Mouse (Mus musculus): ENCODE data around the gene Leng8. TPM values are rescaled to one million over a fixed set of nuclear protein-coding genes. Genes with fewer than 3 reads are reported as not detected.
A peak's percentile ranks its signal among the peaks of the same experiment; 100 is the strongest.

Leng8 gene
- 59.1 and 64.4 TPM in 2 replicates for polyA plus RNA-seq (2015; fragmentation: Nextera tagmentation; extraction: Ambion mirVana)

GRCm38 (mm10) chr7:4136771-4137531 lies at the start of gene Leng8:
Leng8 (plus strand) TSS chr7:4137039.
- Histone ChIP-seq H3K27ac (peak within 1 kb of the TSS; percentile 90), H3K9me3 (no peaks in the 10 kb centered on the region), H3K4me3 (peak within 1 kb of the TSS; percentile 90), H3K4me2 (replicated peaks) (peak within 1 kb of the TSS; percentile 94), H3K9ac (peak within 1 kb of the TSS; percentile 88), H3K27me3 (no peaks in the 10 kb centered on the region), H3K36me3 (peaks cover 37% of the 10 kb centered on the region), H3K4me1 (peaks cover 16% of the 10 kb centered on the region)
- peak; percentile 99 for ATAC-seq (ENCODE audit: low FRiP score, low read depth)
- under 1% methylated on average over 54 of the region's 78 CpGs for WGBS

DNA sequence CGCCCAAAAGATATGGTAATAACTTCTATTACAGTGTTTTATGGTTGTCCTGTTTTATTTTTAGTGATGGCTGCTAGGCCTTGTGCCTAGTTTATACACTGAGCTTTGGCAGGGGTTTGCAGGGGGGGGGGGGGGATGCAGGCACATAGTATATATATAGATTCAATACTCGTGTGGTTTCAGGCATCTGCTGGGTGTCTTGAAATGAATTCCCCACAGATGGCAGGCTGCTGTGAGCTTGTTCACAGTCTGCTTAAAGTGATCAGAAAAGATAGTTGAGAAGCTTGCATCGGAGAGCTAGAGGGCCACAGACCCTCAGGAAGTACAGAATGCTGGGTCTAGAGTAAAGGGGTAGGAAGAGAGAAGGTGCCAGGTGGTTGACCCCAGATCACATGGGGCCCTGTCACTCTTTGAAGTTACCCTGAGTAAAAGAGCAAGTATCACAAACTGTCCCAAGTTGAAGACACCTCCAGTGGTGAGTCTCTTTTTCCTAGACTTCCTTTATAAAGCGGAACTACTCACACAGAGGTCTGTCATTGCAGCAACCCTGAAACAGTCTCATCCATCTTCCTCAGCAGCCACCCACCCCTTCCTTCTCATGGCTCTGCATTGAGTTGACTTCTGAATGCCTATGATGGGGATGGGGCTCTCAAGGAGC lies 49.5 kb upstream of the Leng8 start:
- Histone ChIP-seq H3K9me3 (no peaks in the 10 kb centered on the region), H3K36me3 (no peaks in the 10 kb centered on the region), H3K4me3 (no peak overlapping the region), H3K9ac (no peak overlapping the region), H3K27ac (no peak overlapping the region), H3K27me3 (no peaks in the 10 kb centered on the region), H3K4me2 (replicated peaks) (no peak overlapping the region), H3K4me1 (no peaks in the 10 kb centered on the region)
- WGBS = 75% methylated on average over 4 of the region's 4 CpGs
- no peak for ATAC-seq (ENCODE audit: low FRiP score, low read depth)

GRCm38 (mm10) chr7:4087896-4088480 lies 48.9 kb upstream of the Leng8 start:
- Histone ChIP-seq H3K27me3 (no peaks in the 10 kb centered on the region), H3K9me3 (no peaks in the 10 kb centered on the region), H3K4me3 (no peak overlapping the region), H3K27ac (no peak overlapping the region), H3K36me3 (no peaks in the 10 kb centered on the region), H3K4me2 (replicated peaks) (no peak overlapping the region), H3K4me1 (no peaks in the 10 kb centered on the region), H3K9ac (no peak overlapping the region)
- ATAC-seq (ENCODE audit: low FRiP score, low read depth) = no peak
- WGBS = 79% methylated on average over 6 of the region's 6 CpGs

- ATAC-seq (ENCODE audit: low FRiP score, low read depth) = no peak
- H3K27ac ChIP-seq = no peak overlapping the region
- no peak overlapping the region for H3K4me2 ChIP-seq (replicated peaks)
- WGBS = 71% methylated on average over 2 of the region's 2 CpGs
- H3K36me3 ChIP-seq = no peaks in the 10 kb centered on the region
- H3K9ac ChIP-seq = no peak overlapping the region
- no peaks in the 10 kb centered on the region for H3K27me3 ChIP-seq
- H3K4me1 ChIP-seq = no peaks in the 10 kb centered on the region
- no peak overlapping the region for H3K4me3 ChIP-seq
- no peaks in the 10 kb centered on the region for H3K9me3 ChIP-seq
These were observed 48.2 kb upstream of the Leng8 start for GRCm38 (mm10) chr7:4088679-4089078.

DNA sequence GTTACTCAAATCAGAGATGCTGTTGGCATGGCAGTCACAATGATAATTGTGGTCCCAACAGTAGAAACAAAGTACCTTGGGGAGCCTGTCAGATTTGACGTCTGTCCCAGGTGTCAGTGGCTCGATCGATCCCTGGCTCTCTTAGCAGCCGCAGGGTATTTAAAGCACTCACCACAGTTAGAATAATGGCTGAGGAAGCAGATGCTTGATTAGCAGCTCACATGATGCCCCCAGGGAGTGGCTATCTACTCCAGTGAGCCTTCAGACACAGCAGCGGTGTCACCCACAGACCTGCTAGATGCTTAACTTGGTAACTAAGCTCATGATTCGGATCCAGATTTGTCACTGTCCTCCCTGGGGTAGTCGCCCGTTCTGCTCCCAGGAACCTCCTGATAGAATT lies 45.7 kb upstream of the Leng8 start:
- Histone ChIP-seq H3K9ac (no peak overlapping the region), H3K9me3 (no peaks in the 10 kb centered on the region), H3K27me3 (no peaks in the 10 kb centered on the region), H3K4me3 (no peak overlapping the region), H3K36me3 (no peaks in the 10 kb centered on the region), H3K27ac (no peak overlapping the region), H3K4me1 (no peaks in the 10 kb centered on the region), H3K4me2 (replicated peaks) (no peak overlapping the region)
- ATAC-seq (ENCODE audit: low FRiP score, low read depth) = no peak
- WGBS = 55% methylated on average over 8 of the region's 8 CpGs

GRCm38 (mm10) chr7:4098301-4098700 lies 38.5 kb upstream of the Leng8 start:
- H3K27ac ChIP-seq = no peak overlapping the region

DNA sequence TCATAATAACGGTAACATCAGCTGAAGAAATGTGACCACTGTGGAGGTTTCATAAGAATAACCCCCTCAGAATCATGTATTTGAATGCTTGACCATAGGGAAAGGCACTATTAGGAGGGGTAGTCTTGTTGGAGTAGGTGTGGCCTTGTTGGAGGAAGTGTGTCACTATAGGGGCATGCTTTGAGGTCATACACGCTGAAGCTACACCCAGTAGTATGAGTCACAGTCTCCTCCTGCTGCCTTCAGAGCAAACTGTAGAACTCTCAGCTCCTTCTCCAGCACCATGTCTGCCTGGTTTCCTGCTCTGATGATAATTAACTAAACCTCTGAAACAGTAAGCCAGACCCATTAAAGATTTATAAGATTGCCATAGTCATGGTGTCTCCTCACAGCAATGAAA lies 38.0 kb upstream of the Leng8 start:
- Histone ChIP-seq H3K9me3 (no peaks in the 10 kb centered on the region), H3K4me1 (no peaks in the 10 kb centered on the region), H3K27ac (no peak overlapping the region), H3K36me3 (no peaks in the 10 kb centered on the region), H3K4me2 (replicated peaks) (no peak overlapping the region), H3K4me3 (no peak overlapping the region), H3K9ac (no peak overlapping the region), H3K27me3 (no peaks in the 10 kb centered on the region)
- WGBS = 73% methylated on average over 2 of the region's 2 CpGs
- no peak for ATAC-seq (ENCODE audit: low FRiP score, low read depth)

More at GRCm38 (mm10) chr7:4098301-4098700, 38.5 kb upstream of the Leng8 start:
- Histone ChIP-seq H3K4me3 (no peak overlapping the region), H3K36me3 (no peaks in the 10 kb centered on the region), H3K4me2 (replicated peaks) (no peak overlapping the region), H3K9ac (no peak overlapping the region), H3K4me1 (no peaks in the 10 kb centered on the region), H3K9me3 (no peaks in the 10 kb centered on the region), H3K27me3 (no peaks in the 10 kb centered on the region)
- WGBS = 60% methylated on average over 2 of the region's 2 CpGs
- no peak for ATAC-seq (ENCODE audit: low FRiP score, low read depth)

- Histone ChIP-seq H3K4me3 (no peak overlapping the region), H3K9ac (no peak overlapping the region), H3K27me3 (no peaks in the 10 kb centered on the region), H3K9me3 (no peaks in the 10 kb centered on the region), H3K36me3 (no peaks in the 10 kb centered on the region), H3K4me1 (no peaks in the 10 kb centered on the region), H3K27ac (no peak overlapping the region), H3K4me2 (replicated peaks) (no peak overlapping the region)
- 76% methylated on average over 5 of the region's 5 CpGs for WGBS
- ATAC-seq (ENCODE audit: low FRiP score, low read depth) = no peak
These were observed 35.7 kb upstream of the Leng8 start for GRCm38 (mm10) chr7:4101144-4101543.

DNA sequence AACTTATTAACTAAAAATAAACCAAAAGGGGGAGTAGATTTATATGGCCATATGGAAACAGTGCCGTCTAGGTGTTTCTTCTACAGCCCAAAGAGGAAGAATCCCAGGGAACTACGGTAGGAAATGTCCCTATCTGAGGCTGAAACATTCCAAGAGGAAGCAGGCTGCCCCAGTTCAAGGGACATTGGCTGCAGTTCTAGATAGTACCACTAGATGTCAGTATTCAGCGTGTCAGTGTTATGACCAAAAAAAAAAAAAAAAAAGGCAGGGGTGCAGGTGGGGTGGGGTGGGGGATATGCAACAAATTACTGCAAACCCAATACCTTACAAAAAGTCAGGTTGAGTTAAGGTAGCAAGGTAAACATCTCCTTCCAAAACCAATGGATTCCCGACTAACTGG lies 33.4 kb upstream of the Leng8 start:
- Histone ChIP-seq H3K9me3 (no peaks in the 10 kb centered on the region), H3K9ac (no peak overlapping the region), H3K4me1 (no peaks in the 10 kb centered on the region), H3K36me3 (no peaks in the 10 kb centered on the region), H3K4me2 (replicated peaks) (no peak overlapping the region), H3K4me3 (no peak overlapping the region), H3K27me3 (no peaks in the 10 kb centered on the region), H3K27ac (no peak overlapping the region)
- no peak for ATAC-seq (ENCODE audit: low FRiP score, low read depth)
- WGBS = 19% methylated on average over 4 of the region's 4 CpGs

GRCm38 (mm10) chr7:4111766-4112165 lies 25.1 kb upstream of the Leng8 start:
- 63% methylated on average over 3 of the region's 3 CpGs for WGBS
- ATAC-seq (ENCODE audit: low FRiP score, low read depth) = no peak
- no peaks in the 10 kb centered on the region for H3K27me3 ChIP-seq
- no peak overlapping the region for H3K27ac ChIP-seq
- no peak overlapping the region for H3K4me2 ChIP-seq (replicated peaks)
- H3K9me3 ChIP-seq = no peaks in the 10 kb centered on the region
- no peak overlapping the region for H3K9ac ChIP-seq
- H3K4me1 ChIP-seq = no peaks in the 10 kb centered on the region
- H3K36me3 ChIP-seq = no peaks in the 10 kb centered on the region
- H3K4me3 ChIP-seq = no peak overlapping the region

DNA sequence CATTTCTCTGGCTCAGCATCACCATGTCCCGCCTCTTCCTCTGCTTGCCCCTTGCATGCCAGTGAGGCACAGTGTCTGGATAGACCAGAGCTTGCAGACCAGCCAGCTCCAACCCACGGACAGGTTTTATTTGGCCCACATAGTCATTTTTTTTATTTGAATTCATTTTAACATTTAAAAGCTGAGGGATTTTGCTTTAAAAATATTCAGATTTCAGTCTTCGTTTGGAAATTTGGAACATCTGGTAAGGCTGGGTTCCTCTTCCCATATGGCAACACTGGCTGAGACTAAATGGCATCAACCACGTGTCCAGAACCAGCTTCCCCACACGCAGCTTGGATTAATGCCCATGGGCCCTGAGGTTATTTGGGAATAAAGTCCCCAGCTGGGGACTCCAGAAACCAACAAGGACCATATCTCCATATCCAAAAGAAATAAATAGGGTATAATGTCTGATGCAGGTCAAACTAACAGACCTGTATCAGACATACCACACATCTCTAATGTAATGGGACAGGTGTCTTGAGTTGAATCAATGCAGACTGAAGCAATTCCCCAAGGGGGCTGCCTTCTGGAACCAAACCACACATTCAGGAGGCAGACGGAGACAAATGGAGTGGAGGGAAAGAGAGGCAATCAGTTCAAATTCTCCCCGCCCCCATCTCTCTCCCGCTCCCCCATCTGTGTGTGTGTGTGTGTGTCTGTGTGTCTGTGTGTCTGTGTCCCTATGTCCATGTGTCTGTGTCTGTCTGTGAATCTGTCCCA lies 19.6 kb upstream of the Leng8 start:
- WGBS = 58% methylated on average over 8 of the region's 8 CpGs
- H3K27me3 ChIP-seq = peaks cover 43% of the 10 kb centered on the region
- H3K36me3 ChIP-seq = no peaks in the 10 kb centered on the region
- H3K9ac ChIP-seq = no peak overlapping the region
- no peak for ATAC-seq (ENCODE audit: low FRiP score, low read depth)
- H3K4me2 ChIP-seq (replicated peaks) = no peak overlapping the region
- no peaks in the 10 kb centered on the region for H3K9me3 ChIP-seq
- H3K27ac ChIP-seq = no peak overlapping the region
- peaks cover 6% of the 10 kb centered on the region for H3K4me1 ChIP-seq
- H3K4me3 ChIP-seq = no peak overlapping the region

- H3K4me1 ChIP-seq = peaks cover 13% of the 10 kb centered on the region
- peak within 1 kb of the TSS; percentile 54 for H3K9ac ChIP-seq
- no peaks in the 10 kb centered on the region for H3K9me3 ChIP-seq
- under 1% methylated on average over 21 of the region's 37 CpGs for WGBS
- no peaks in the 10 kb centered on the region for H3K36me3 ChIP-seq
- ATAC-seq (ENCODE audit: low FRiP score, low read depth) = no peak
- H3K27ac ChIP-seq = no peak within 1 kb of the TSS
- H3K4me2 ChIP-seq (replicated peaks) = peak within 1 kb of the TSS; percentile 71
- peaks cover 48% of the 10 kb centered on the region for H3K27me3 ChIP-seq
- H3K4me3 ChIP-seq = peak within 1 kb of the TSS; percentile 44
These were observed 17.4 kb upstream of the Leng8 start, which contains the start of gene Ttyh1 for GRCm38 (mm10) chr7:4119344-4119902. Ttyh1 (plus strand) TSS chr7:4119408.

All from limb, embryonic 13.5 days (tissue).